Mouse (Mus musculus) stomach, postnatal 0 days (tissue): Measurements from ENCODE around the gene Akap13.

Source experiments
- CTCF ChIP-seq: IDR thresholded peaks from 2 replicates; pipeline ENCODE4 v1.5.1; 2016; ENCODE audit warnings: antibody characterized with exemption, low read depth, mild to moderate bottlenecking, moderate library complexity
- EP300 ChIP-seq: optimal IDR thresholded peaks from 2 replicates; pipeline ENCODE3; 2016; ENCODE audit warnings: antibody characterized with exemption

DNA sequence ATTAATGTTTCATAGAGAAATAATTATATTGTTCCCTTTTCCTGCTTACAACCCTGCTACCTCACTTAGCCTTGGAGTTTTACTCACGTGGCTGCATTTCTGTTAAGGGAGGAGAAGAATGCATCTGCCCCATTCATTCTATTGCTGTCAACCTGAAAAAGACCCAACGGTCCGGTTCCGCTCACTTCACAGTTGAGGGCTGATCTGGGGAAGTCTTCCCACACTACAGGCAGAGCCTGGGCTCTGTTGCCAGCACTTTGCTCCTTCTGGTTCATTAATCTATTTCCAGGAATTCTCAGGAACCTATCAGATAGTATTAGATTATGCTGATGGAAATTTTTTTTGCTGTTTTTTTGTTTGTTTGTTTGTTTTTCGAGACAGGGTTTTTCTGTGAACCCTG, 239.4 kb downstream of the Akap13 start:
- TF ChIP-seq CTCF (no peak), EP300 (no peak)
